Mouse (Mus musculus): ENCODE results near the gene Rhbdf2.
"Not testable (repeated sequence)": the region's sequence is repeated elsewhere in the genome, so short reads cannot be mapped to it uniquely, and the experiment has no call there.

The Rhbdf2 gene

DNA sequence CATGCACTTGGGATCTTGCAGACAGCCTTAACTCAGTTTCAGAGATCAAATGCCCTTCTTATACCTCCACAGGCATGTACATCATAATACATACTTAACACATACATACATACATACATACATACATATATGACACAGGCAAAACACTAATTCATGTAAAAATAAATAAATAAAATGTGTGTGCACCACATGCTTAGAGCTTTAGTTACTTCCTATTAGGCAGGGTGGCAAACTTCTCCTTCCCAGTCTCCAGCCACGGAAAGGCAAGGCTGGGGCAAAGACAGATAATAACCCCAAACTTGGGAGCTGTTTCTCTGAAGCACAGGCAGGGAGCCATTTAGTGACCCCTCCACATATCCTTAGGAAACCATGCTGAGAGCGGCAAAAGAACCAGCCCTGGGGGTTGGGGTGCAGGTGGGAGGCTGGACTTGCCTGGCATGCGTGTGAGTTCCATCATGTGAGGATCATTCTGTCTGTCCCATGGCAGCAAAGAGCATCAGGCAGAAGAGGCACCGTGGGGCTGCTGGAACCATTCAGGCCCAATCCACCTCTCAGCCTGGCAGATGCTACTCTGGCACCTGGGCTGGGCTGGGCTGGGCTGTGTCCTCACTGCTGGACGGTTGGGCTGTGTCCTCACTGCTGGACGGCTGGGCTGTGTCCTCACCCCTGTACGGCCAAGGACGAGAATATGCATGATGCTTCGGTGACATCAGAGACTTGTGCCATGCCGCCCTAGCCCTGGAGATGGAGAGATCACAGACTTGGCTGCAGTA is at the start of gene Rhbdf2:
Gene Rhbdf2 (minus strand): TSS at position 721 of the 773 bp plus-strand sequence.
- no peak for DNase-seq (ENCODE audit: low spot score in 2 of 2)

DNA sequence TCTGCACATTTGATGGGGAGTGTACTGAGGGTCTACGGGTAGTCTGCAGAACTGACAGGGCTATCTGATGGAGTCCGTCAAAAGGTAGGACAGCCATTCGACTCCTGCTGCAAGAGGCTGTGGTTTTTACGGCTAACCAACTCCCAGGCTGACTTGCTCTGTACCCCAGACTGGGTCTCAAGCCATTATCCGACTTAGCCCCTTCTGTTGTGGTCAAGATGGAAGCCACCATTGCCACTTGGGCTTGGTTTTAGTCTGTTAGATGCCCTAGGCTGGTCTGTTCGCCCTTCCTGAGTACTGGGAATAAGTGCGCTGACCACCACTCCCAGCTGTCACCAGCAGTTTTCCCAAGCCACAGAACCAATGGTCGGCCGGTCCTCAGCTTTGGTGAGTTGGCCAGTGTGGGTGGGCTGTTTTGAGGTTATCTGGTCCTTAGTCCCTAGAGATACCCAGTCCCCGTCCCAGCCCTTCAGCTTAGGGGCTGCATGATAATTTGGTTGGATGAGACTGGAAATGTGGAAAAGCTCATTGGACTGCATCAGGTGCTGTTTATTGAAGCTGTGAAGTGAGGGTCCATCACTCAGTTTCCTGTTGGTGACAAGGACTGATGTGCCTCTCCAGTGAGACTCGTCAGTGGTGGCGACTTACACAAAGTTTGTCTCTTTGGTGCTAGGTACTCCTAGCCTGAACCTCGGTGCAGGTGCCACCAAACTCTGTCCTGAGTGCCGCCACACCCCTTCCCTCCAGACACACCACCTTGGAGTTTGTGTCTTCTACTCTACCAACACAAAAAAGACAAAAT is 49.6 kb upstream of the Rhbdf2 start:
- DNase-seq (ENCODE audit: low spot score in 2 of 2): no peak

DNA sequence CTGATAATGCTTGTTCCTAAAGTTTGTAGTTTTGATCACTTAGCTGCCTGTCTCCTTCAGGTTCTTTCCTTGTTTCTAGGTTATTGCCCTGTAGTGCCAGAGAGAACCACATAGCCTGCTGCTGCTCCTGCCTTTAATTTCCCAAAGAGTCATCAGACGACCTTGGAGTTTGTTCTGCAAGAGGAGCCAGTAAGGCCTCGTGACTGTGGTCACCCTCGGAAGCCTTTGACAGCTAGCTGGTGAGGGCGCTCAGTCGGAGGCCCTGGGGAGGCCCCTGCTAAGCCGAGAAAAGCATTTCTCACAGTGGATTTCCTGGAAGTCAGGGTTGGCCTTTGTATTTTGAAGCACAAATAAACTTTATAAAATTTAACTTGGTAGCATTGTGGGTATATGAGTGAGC is 48.6 kb upstream of the Rhbdf2 start:
- not testable (repeated sequence) for DNase-seq (ENCODE audit: low spot score in 2 of 2)

DNA sequence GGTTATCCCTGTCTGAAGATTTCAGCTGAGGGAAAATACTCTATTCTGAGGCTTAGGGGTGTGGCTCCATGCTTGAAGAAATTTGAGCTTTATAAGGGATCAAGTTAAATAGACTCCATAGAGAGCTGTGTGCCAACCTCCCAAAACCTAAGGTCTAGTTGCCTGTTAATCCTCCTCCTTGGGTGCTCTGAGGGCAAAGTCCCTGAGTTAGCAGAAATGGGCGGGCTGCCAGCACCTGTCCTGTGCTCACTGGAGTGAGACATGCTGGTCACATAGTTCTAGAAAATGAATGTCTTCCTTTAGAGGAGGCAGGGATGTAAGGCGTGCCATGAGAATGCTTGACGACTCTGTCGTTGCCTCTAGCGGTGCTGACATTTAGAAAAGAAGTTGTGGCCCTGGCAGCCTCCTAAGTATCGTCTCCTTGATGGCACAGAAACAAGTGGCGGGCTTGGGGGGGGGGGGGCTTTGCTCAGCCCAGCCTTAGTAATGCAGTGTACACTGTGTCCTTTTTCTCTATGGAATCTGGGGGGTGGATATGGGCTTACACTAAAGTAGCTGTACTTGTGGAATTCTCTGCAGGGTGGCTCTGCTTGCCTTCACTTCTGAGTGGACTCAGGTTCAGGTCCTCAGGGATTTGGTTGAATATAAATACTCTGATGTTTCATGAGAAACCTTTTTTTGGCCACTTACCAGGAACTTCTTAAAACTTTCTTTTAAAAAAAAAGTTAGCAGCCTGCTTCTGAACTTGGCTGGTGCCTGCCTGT is 48.0 kb upstream of the Rhbdf2 start:
- no peak for DNase-seq (ENCODE audit: low spot score in 2 of 2)

GRCm38 (mm10) chr11:116673410-116673809 is 46.6 kb upstream of the Rhbdf2 start:
- DNase-seq (ENCODE audit: low spot score in 2 of 2): no peak

DNA sequence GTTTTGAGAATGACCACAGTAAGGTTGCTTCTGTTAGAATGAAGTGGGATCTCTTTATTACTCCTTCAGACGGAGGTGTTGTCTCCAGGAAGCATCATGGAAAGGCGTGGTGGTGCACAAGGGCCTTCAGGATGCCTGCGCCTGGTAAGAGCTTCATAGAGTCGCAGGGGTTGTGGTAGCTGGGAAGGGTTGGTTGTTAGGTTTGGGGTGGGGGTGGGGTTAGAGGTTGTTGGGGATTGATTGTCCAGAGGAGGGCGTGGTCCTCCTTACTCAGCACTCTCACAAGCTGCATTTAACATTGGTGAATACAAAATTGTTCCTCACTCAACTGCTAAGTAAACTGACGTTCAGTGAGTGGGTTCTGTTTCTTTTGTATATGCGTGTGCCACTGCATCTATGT is 45.8 kb upstream of the Rhbdf2 start:
- DNase-seq (ENCODE audit: low spot score in 2 of 2): no peak

- no peak for DNase-seq (ENCODE audit: low spot score in 2 of 2)
Measured at GRCm38 (mm10) chr11:116671845-116672434, 45.1 kb upstream of the Rhbdf2 start.

GRCm38 (mm10) chr11:116671112-116671844 is 44.5 kb upstream of the Rhbdf2 start:
- DNase-seq (ENCODE audit: low spot score in 2 of 2): peak; percentile 90 to 99

DNA sequence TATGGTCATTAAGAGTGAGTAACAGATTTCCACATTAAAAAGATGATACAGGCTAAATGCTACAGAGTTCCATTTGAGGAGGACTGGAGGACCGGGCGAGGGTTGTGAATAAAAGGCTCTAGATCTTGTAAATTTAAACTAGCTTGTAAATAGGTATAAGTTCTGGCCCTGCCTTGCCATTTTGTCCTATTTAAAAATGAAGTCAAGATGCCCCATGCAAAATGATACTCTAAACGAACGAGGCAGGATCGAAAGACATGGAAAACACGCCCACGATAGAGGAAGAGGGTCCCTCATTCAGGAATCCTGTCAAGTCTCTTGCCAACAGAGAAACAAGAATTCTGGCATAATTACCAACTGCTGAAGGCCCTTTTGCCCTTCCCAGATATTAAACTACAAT is 43.6 kb upstream of the Rhbdf2 start:
- DNase-seq (ENCODE audit: low spot score in 2 of 2): no peak

DNA sequence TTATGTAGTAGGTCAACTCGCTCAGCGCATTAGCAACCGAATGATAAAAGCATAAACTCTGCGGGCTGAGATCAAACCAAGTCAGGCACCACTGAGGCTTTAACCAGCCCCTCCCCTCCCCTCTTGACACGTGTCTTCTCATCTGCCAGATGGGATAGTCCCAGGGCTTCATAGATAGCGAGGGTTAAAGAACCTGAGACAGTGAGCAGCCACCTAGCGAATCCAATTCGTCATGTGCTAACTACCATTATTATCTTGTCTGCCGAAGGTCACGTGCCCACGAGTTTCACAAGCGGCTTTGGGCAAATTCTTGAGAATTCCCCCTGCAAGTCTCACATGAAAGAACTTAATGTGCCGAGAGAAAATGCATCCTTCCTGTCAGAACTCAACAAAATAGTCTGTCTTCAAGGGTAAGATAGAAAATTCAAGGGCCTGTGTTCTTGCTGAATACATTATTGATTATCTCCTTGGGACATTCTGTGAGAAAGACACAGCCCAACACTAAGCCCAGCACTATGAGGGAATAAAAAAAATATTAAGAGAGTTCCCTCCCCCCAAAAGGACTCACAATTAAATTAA is 43.1 kb upstream of the Rhbdf2 start:
- no peak for DNase-seq (ENCODE audit: low spot score in 2 of 2)

DNA sequence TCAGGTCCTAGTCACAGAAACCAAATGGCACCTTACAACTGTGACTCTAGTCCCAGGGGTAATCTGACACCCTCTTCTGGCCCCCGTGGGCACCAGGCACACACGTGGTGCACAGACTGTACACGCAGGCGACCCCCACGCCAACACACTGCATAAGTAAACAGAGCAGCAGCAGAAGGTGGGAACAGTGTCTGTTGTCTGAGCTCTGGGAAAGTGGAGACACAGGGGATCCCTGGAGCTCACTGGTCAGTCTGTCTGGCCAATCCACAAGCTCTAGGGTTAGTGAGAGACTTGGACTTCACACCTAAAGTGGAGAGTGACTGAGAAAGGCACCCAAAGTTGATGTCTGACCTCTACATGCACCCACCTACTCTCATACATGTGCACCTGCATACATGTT is 42.5 kb upstream of the Rhbdf2 start:
- no peak for DNase-seq (ENCODE audit: low spot score in 2 of 2)

DNA sequence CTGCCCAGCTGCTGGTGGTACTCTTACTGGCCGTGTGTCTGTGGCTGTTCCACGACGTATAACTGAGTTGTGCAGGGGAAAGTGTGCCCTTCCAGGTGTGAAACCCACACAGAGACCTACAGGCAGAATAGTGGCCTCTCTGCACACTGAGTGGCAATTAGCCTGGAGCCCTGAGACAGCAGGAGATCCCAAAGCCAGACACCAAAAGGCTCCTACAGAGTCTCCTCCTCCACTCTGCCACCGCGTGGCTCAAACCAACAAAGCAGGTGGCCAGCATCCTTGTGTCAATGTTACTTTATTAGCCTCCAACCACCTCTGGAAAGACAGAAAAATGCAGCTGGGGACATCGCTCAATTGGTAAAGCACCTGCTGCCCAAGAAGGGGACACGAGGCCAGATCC is 42.0 kb upstream of the Rhbdf2 start:
- no peak for DNase-seq (ENCODE audit: low spot score in 2 of 2)

DNA sequence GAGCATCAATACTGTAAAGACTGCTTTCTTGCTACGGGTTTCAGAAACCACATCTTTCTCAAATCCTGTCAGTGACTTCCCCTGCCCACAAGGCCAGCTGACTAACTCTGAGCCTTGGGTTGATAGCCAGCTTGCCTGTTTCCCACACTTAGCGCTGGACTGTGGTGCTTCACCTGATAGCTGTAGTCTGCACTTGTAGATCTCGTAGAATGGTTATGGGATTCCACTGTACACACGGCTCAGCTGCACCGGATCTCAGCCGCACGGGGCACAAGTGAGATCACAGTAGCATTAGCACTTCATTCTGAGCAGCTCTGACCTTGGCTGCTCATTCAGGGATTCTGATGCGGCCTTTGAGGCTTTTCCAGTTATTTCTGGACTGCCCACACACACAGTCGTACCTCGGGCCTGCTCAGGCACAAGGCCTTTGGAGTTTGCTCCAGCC is 41.6 kb upstream of the Rhbdf2 start:
- no peak for DNase-seq (ENCODE audit: low spot score in 2 of 2)

GRCm38 (mm10) chr11:116667930-116668329 is 41.1 kb upstream of the Rhbdf2 start:
- no peak for DNase-seq (ENCODE audit: low spot score in 2 of 2)

DNA sequence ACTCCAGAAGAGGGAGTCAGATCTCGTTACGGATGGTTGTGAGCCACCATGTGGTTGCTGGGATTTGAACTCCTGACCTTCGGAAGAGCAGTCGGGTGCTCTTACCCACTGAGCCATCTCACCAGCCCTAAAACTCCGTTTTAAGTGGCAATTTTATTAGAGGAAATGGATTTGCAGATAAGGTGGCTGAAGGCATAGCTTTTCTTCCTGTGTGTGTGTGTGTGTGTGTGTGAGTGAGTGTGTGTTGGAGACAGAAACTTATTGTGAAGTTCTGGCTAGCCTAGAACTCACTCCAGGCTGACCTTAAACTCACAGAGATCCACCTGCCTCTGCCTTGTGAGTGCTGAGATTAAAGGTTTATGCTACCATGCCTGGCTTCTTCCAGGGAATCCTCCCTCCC is 40.2 kb upstream of the Rhbdf2 start:
- DNase-seq (ENCODE audit: low spot score in 2 of 2): not testable (repeated sequence)

DNA sequence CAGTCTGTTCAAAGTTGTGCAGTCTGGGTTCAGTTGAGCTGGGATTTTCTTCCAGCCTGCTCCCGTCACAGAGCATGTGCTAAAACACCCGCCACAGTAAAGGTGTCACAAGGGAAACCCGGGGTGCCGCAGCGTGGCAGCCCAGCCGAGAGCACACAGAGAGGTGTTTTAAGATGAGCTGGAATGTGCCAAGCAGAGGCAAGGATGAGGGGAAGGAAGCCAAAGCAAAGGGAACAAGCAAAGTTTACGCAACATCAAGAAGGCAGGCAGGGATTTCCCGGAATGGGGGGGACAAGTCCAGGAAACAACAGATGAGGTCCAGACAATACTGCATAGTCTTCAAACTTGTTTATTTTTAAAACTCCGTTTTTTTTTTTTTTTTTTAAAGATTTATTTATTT is 39.7 kb upstream of the Rhbdf2 start:
- DNase-seq (ENCODE audit: low spot score in 2 of 2): no peak

GRCm38 (mm10) chr11:116665289-116665688 is 38.5 kb upstream of the Rhbdf2 start:
- DNase-seq (ENCODE audit: low spot score in 2 of 2): no peak

DNA sequence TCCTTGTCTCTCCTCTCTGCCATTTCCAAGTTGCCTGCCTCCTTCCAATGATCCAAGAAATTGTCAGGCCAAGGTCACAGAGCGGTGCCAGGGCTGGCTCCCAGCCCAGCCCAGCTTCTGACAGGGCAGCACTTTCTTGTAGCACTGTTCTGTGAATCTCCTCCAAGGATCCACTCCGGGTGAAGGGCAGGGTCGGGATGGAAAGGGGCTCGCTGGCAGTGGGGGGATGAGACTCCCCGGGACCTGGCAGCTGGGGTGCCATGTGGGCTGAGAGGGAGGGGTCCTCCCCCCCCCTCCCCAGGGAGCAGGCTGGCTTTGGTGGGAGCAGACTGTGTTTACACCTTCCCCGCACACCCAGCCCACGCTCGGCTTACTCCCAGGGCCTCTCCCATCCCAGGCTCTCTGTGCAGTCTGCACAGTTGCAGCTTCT is 35.1 kb upstream of the Rhbdf2 start:
- DNase-seq (ENCODE audit: low spot score in 2 of 2): no peak

- no peak for DNase-seq (ENCODE audit: low spot score in 2 of 2)
Measured at GRCm38 (mm10) chr11:116661291-116661947, 34.6 kb upstream of the Rhbdf2 start.

DNA sequence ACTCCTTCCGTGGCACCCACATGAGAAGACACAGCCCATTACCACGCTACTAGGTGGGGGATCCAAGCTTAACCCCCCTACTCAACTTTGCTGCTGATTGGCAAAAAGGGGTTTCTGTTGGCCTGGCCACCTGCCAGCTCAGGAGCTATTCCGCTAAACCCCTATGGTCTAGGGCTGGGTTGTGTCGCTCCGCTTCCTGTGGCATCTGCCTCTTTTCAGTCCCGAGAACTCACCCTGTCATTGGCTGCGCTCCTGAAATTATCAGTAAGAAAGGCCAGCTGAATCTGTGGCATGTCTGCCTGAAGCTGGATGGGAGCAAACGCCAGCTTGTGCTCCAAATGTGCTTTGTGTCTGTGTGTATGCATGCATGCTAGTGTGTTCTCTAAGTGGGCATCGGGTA is 33.4 kb upstream of the Rhbdf2 start:
- no peak for DNase-seq (ENCODE audit: low spot score in 2 of 2)
